Mouse (Mus musculus) spleen, embryonic (tissue): Measurements from ENCODE around the gene Zcchc13.

ENCODE experiments used
- CTCF ChIA-PET: fragments of 350-600 bp; sonication (Branson Sonifier 250); formaldehyde crosslinking; loops from one replicate; lab custom pipeline; 2022; lab: Charles Lee

Zcchc13 gene

GRCm38 (mm10) chrX:103630303-103630702 is at the start of gene Zcchc13:
Zcchc13 (plus strand) TSS chrX:103630586.
- CTCF ChIA-PET: no interaction called here

- CTCF ChIA-PET: no interaction called here
Measured at GRCm38 (mm10) chrX:103584262-103584661, 46.1 kb upstream of the Zcchc13 start.

- CTCF ChIA-PET: no interaction called here
Measured at GRCm38 (mm10) chrX:103592056-103592455, 38.3 kb upstream of the Zcchc13 start.

- CTCF ChIA-PET: no interaction called here
Measured at GRCm38 (mm10) chrX:103602553-103602952, 27.8 kb upstream of the Zcchc13 start.

GRCm38 (mm10) chrX:103604211-103604610 is 26.2 kb upstream of the Zcchc13 start:
- CTCF ChIA-PET: no interaction called here

- CTCF ChIA-PET: interaction anchor here (0.7 kb wide), 1 partner anchor 24 kb away, joined by 3 read pairs; no protein-coding TSS in a partner anchor
Measured at GRCm38 (mm10) chrX:103605473-103605872, 24.9 kb upstream of the Zcchc13 start.

- CTCF ChIA-PET: no interaction called here
Measured at GRCm38 (mm10) chrX:103610401-103610800, 20.0 kb upstream of the Zcchc13 start.

GRCm38 (mm10) chrX:103611462-103611861 is 18.9 kb upstream of the Zcchc13 start:
- CTCF ChIA-PET: interaction anchor here (0.8 kb wide), 1 partner anchor 25 kb away, joined by 4 read pairs; no protein-coding TSS in a partner anchor

GRCm38 (mm10) chrX:103614700-103615233 is 15.6 kb upstream of the Zcchc13 start:
- CTCF ChIA-PET: no interaction called here

- CTCF ChIA-PET: no interaction called here
Measured at GRCm38 (mm10) chrX:103615453-103615852, 14.9 kb upstream of the Zcchc13 start.

GRCm38 (mm10) chrX:103616162-103616535 is 14.2 kb upstream of the Zcchc13 start:
- CTCF ChIA-PET: interaction anchor here (0.6 kb wide), 1 partner anchor 866 kb away, joined by 3 read pairs; no protein-coding TSS in a partner anchor

- CTCF ChIA-PET: interaction anchor here (0.6 to 0.7 kb wide), 3 partner anchors 254 to 865 kb away, joined by 3 to 8 read pairs (median 3); no protein-coding TSS in a partner anchor
Measured at GRCm38 (mm10) chrX:103616536-103617404, 13.6 kb upstream of the Zcchc13 start.

- CTCF ChIA-PET: interaction anchor here (0.7 kb wide), 1 partner anchor 254 kb away, joined by 3 read pairs; no protein-coding TSS in a partner anchor
Measured at GRCm38 (mm10) chrX:103617405-103618095, 12.8 kb upstream of the Zcchc13 start.

- CTCF ChIA-PET: no interaction called here
Measured at GRCm38 (mm10) chrX:103621799-103622198, 8.6 kb upstream of the Zcchc13 start.

- CTCF ChIA-PET: no interaction called here
Measured at GRCm38 (mm10) chrX:103622260-103622934, 8.0 kb upstream of the Zcchc13 start.

- CTCF ChIA-PET: no interaction called here
Measured at GRCm38 (mm10) chrX:103622935-103623280, 7.5 kb upstream of the Zcchc13 start.

- CTCF ChIA-PET: interaction anchor here (0.5 to 2.4 kb wide), 2 partner anchors 72 to 139 kb away, joined by 5 to 7 read pairs; no protein-coding TSS in a partner anchor
Measured at GRCm38 (mm10) chrX:103623411-103623845, 7.0 kb upstream of the Zcchc13 start.

GRCm38 (mm10) chrX:103624426-103625168 is 5.8 kb upstream of the Zcchc13 start:
- CTCF ChIA-PET: interaction anchor here (0.6 to 2.4 kb wide), 2 partner anchors 140 to 1432 kb away, joined by 4 to 5 read pairs; no protein-coding TSS in a partner anchor

- CTCF ChIA-PET: no interaction called here
Measured at GRCm38 (mm10) chrX:103628890-103629289, 1.5 kb upstream of the Zcchc13 start.

GRCm38 (mm10) chrX:103633895-103634294 is 3.5 kb downstream of the Zcchc13 start:
- CTCF ChIA-PET: interaction anchor here (0.6 kb wide), 1 partner anchor 105 kb away, joined by 8 read pairs; no protein-coding TSS in a partner anchor
